ENCODE assay signal across 7 mouse cellular contexts in genomic region chr6:30896195-30896985, GRCm38 (mm10). TPM values are rescaled to one million over a fixed set of nuclear protein-coding genes. Genes with fewer than 3 reads are reported as not detected.
DNase-seq lines count a peak whose midpoint lies in the region; ATAC-seq lines count a peak whose summit lies in the region.

Gene Copg2, minus strand, starts transcription at chr6:30896794.

- under 1% methylated on average over 75 of the region's 83 CpGs for WGBS in intestine, embryonic 15.5 days
- under 1% methylated on average over 78 of the region's 83 CpGs for WGBS in midbrain, embryonic 10.5 days

- DNase-seq in adrenal gland, adult 18-20 months (ENCODE audit: low spot score in 2 of 2): peak; percentile 96 to 99
- peak; percentile 96 for DNase-seq in embryo, embryonic 11 days
- DNase-seq in gastrocnemius, postnatal 36 days: peak; percentile 92 to 96
- DNase-seq in left cerebral cortex, postnatal 25 days (ENCODE audit: low spot score in 2 of 2): peak; percentile 96
- DNase-seq in midbrain, embryonic 10.5 days (ENCODE audit: low spot score): peak; percentile 94
- peak; percentile 89 for DNase-seq in right cerebral cortex, postnatal 4 days

- peak within 1 kb of the TSS; percentile 75 for H3K4me2 ChIP-seq in intestine, embryonic 15.5 days (replicated peaks)

- H3K27me3 ChIP-seq in intestine, embryonic 15.5 days (replicated peaks): no peaks in the 10 kb centered on the region
- no peaks in the 10 kb centered on the region for H3K27me3 ChIP-seq in midbrain, embryonic 10.5 days (ENCODE audit: low read depth, poor library complexity, severe bottlenecking)

- H3K9me3 ChIP-seq in intestine, embryonic 15.5 days: no peaks in the 10 kb centered on the region
- H3K9me3 ChIP-seq in midbrain, embryonic 10.5 days (replicated peaks): no peaks in the 10 kb centered on the region

- H3K36me3 ChIP-seq in intestine, embryonic 15.5 days: no peaks in the 10 kb centered on the region
- H3K36me3 ChIP-seq in midbrain, embryonic 10.5 days: peaks cover 14% of the 10 kb centered on the region

- peak within 1 kb of the TSS; percentile 80 for H3K4me3 ChIP-seq in intestine, embryonic 15.5 days (replicated peaks)
- H3K4me3 ChIP-seq in midbrain, embryonic 10.5 days: peak within 1 kb of the TSS; percentile 83

- peak; percentile 100 for ATAC-seq in intestine, embryonic 15.5 days

- intact Hi-C loops in gastrocnemius, postnatal 36 days (cut with DNase I): no loop called here
- intact Hi-C loops in left cerebral cortex, postnatal 25 days (cut with DNase I): no loop called here

- peak within 1 kb of the TSS; percentile 98 for H3K27ac ChIP-seq in intestine, embryonic 15.5 days
- peak within 1 kb of the TSS; percentile 98 for H3K27ac ChIP-seq in midbrain, embryonic 10.5 days (replicated peaks)

- H3K4me1 ChIP-seq in intestine, embryonic 15.5 days (replicated peaks): no peaks in the 10 kb centered on the region; the same call in 1 of the 2 replicates
- H3K4me1 ChIP-seq in midbrain, embryonic 10.5 days: peaks cover 21% of the 10 kb centered on the region

- H3K9ac ChIP-seq in intestine, embryonic 15.5 days: peak within 1 kb of the TSS; percentile 68

RNA-seq across cellular contexts. Expression of gene Copg2, which starts in this region (rescaled TPM):
- 10 to 100 TPM; 48.4 to 76.2 TPM for total RNA-seq in adrenal gland, adult 18-20 months (2021)
- 10 to 100 TPM; 13.8 to 14.1 TPM for total RNA-seq in gastrocnemius, postnatal 36 days (2021)
- 14.9 and 16.9 TPM in 2 replicates for polyA plus RNA-seq in intestine, embryonic 15.5 days (2015; fragmentation: Nextera tagmentation; extraction: Ambion mirVana)
- 10 to 100 TPM; 71.5 to 74.2 TPM for total RNA-seq in left cerebral cortex, postnatal 25 days (2021)
- polyA plus RNA-seq in midbrain, embryonic 10.5 days (2016; fragmentation: Nextera tagmentation; extraction: Ambion mirVana): 34.3 and 43.5 TPM in 2 replicates

Comparison
In these comparisons a context has a peak if more than half of its experiments do, and no peak if none do; other contexts are left out.
1. Peak in every context shown above with its lines: DNase-seq, ATAC-seq, H3K4me3 ChIP-seq and H3K27ac ChIP-seq.